In genomic region chr5:96965029-96965403, GRCm38 (mm10) we compare ENCODE assay signal across 9 mouse cellular contexts. TPM values are rescaled to one million over a fixed set of nuclear protein-coding genes. Genes with fewer than 3 reads are reported as not detected.
A peak's percentile ranks its signal among the peaks of the same experiment; 100 is the strongest.
DNase-seq lines count a peak whose midpoint lies in the region; ATAC-seq lines count a peak whose summit lies in the region.
"Had no signal": no experiment of that assay in that cellular context is flagged by ENCODE, and none has a peak within 500 bp of the region (broad histone marks: within the 10 kb centered on the region; RNA-seq: fewer than 3 reads in every experiment).

No protein-coding gene starts in this region.

- H3K27ac ChIP-seq in hindbrain, embryonic 10.5 days: peak overlapping the region; percentile 79
- H3K27ac ChIP-seq in hindbrain, embryonic 11.5 days (ENCODE audit: low read depth, low read length): no peak overlapping the region
- H3K27ac ChIP-seq in embryonic facial prominence, embryonic 12.5 days: peak overlapping the region; percentile 50; the same call in 1 of the 2 replicates
- no peak overlapping the region for H3K27ac ChIP-seq in hindbrain, embryonic 15.5 days (replicated peaks)
- no peak overlapping the region for H3K27ac ChIP-seq in liver, embryonic 16.5 days (ENCODE audit: low read length)
- H3K27ac ChIP-seq: macrophage had no signal

- H3K27me3 ChIP-seq in hindbrain, embryonic 10.5 days (ENCODE audit: insufficient read depth, poor library complexity, severe bottlenecking): no peaks in the 10 kb centered on the region
- no peaks in the 10 kb centered on the region for H3K27me3 ChIP-seq in hindbrain, embryonic 11.5 days (ENCODE audit: control insufficient read depth, insufficient read depth, low read length)
- H3K27me3 ChIP-seq in embryonic facial prominence, embryonic 12.5 days: no peaks in the 10 kb centered on the region
- H3K27me3 ChIP-seq in hindbrain, embryonic 15.5 days: no peaks in the 10 kb centered on the region
- H3K27me3 ChIP-seq in liver, embryonic 16.5 days (ENCODE audit: control insufficient read depth, insufficient read depth, low read depth, low read length): no peaks in the 10 kb centered on the region

- H3K4me3 ChIP-seq in hindbrain, embryonic 10.5 days: 0 out of 2 replicates have a peak overlapping the region, but pooled peaks have one; percentile 24
- no peak overlapping the region for H3K4me3 ChIP-seq in hindbrain, embryonic 11.5 days (ENCODE audit: low read depth, low read length)
- no peak overlapping the region for H3K4me3 ChIP-seq in embryonic facial prominence, embryonic 12.5 days
- no peak overlapping the region for H3K4me3 ChIP-seq in hindbrain, embryonic 15.5 days
- H3K4me3 ChIP-seq in liver, embryonic 16.5 days (ENCODE audit: low read depth, low read length): no peak overlapping the region

- no peak for DNase-seq in hindbrain, embryonic 10.5 days (ENCODE audit: low spot score)
- DNase-seq in hindbrain, embryonic 11.5 days (ENCODE audit: low spot score): no peak
- DNase-seq in right cerebral cortex, adult 18-20 months: no peak
- DNase-seq in adipocyte (ENCODE audit: low spot score): no peak

- H3K4me2 ChIP-seq in hindbrain, embryonic 11.5 days (replicated peaks; ENCODE audit: low read depth, low read length): no peak overlapping the region
- H3K4me2 ChIP-seq in embryonic facial prominence, embryonic 12.5 days (replicated peaks): peak overlapping the region; percentile 37; the same call in 1 of the 2 replicates
- peak overlapping the region; percentile 48 for H3K4me2 ChIP-seq in hindbrain, embryonic 15.5 days
- peak overlapping the region; percentile 63 for H3K4me2 ChIP-seq in liver, embryonic 16.5 days (ENCODE audit: low read depth, low read length)

- H3K9me3 ChIP-seq in hindbrain, embryonic 10.5 days: no peaks in the 10 kb centered on the region
- H3K9me3 ChIP-seq in hindbrain, embryonic 11.5 days (ENCODE audit: control insufficient read depth, low read length): no peaks in the 10 kb centered on the region
- no peaks in the 10 kb centered on the region for H3K9me3 ChIP-seq in embryonic facial prominence, embryonic 12.5 days
- no peaks in the 10 kb centered on the region for H3K9me3 ChIP-seq in hindbrain, embryonic 15.5 days
- H3K9me3 ChIP-seq in liver, embryonic 16.5 days (replicated peaks; ENCODE audit: control insufficient read depth, low read length): no peaks in the 10 kb centered on the region

- 56% methylated on average over 2 of the region's 2 CpGs for WGBS in hindbrain, embryonic 10.5 days
- 56% methylated on average over 2 of the region's 2 CpGs for WGBS in hindbrain, embryonic 11.5 days
- WGBS in embryonic facial prominence, embryonic 12.5 days: 51% methylated on average over 2 of the region's 2 CpGs
- 53% methylated on average over 2 of the region's 2 CpGs for WGBS in hindbrain, embryonic 15.5 days
- 76% methylated on average over 2 of the region's 2 CpGs for WGBS in liver, embryonic 16.5 days (ENCODE audit: insufficient replicate concordance)

- H3K9ac ChIP-seq in hindbrain, embryonic 11.5 days (ENCODE audit: low read depth, low read length): no peak overlapping the region
- H3K9ac ChIP-seq in embryonic facial prominence, embryonic 12.5 days: no peak overlapping the region
- no peak overlapping the region for H3K9ac ChIP-seq in hindbrain, embryonic 15.5 days
- peak overlapping the region; percentile 48 for H3K9ac ChIP-seq in liver, embryonic 16.5 days (ENCODE audit: low read depth, low read length)

- H3K36me3 ChIP-seq in hindbrain, embryonic 10.5 days: no peaks in the 10 kb centered on the region
- H3K36me3 ChIP-seq in hindbrain, embryonic 11.5 days (ENCODE audit: control insufficient read depth, insufficient read depth, low read length): no peaks in the 10 kb centered on the region
- no peaks in the 10 kb centered on the region for H3K36me3 ChIP-seq in embryonic facial prominence, embryonic 12.5 days
- H3K36me3 ChIP-seq in hindbrain, embryonic 15.5 days: no peaks in the 10 kb centered on the region
- no peaks in the 10 kb centered on the region for H3K36me3 ChIP-seq in liver, embryonic 16.5 days (ENCODE audit: control insufficient read depth, insufficient read depth)

- peaks cover 40% of the 10 kb centered on the region for H3K4me1 ChIP-seq in hindbrain, embryonic 10.5 days (replicated peaks)
- 0 out of 2 replicates have a peak, but pooled peaks cover 2% of the 10 kb centered on the region for H3K4me1 ChIP-seq in hindbrain, embryonic 11.5 days (replicated peaks; ENCODE audit: control insufficient read depth, insufficient read depth, low read length)
- peaks cover 16% of the 10 kb centered on the region; the same call in 1 of the 2 replicates for H3K4me1 ChIP-seq in embryonic facial prominence, embryonic 12.5 days
- H3K4me1 ChIP-seq in hindbrain, embryonic 15.5 days (replicated peaks): peaks cover 9% of the 10 kb centered on the region
- H3K4me1 ChIP-seq in liver, embryonic 16.5 days (ENCODE audit: control insufficient read depth, low read depth, low read length): peaks cover 20% of the 10 kb centered on the region

- ATAC-seq in hindbrain, embryonic 11.5 days (ENCODE audit: low FRiP score): no peak
- ATAC-seq in embryonic facial prominence, embryonic 12.5 days (ENCODE audit: insufficient number of reproducible peaks, insufficient read depth, low FRiP score, low TSS enrichment): no peak
- ATAC-seq in hindbrain, embryonic 15.5 days (ENCODE audit: low FRiP score, low read depth): 0 out of 2 replicates have a peak, but pooled peaks have one; percentile 19
- no peak for ATAC-seq in liver, embryonic 16.5 days (ENCODE audit: low read depth)
- no peak for ATAC-seq in monocyte, adult 5-6 weeks (replicated peaks; ENCODE audit: insufficient number of reproducible peaks, low FRiP score, low TSS enrichment, poor library complexity, severe bottlenecking)

RNA-seq across cellular contexts. Expression of gene Bmp2k, which starts 32.5 kb away (rescaled TPM):
- 10.1 and 10.2 TPM in 2 replicates for polyA plus RNA-seq in hindbrain, embryonic 10.5 days (2016; fragmentation: Nextera tagmentation; extraction: Ambion mirVana)
- polyA plus RNA-seq in hindbrain, embryonic 11.5 days (2014; fragmentation: Nextera tagmentation; extraction: Ambion mirVana): 11.1 and 13.7 TPM in 2 replicates
- polyA plus RNA-seq in embryonic facial prominence, embryonic 12.5 days (2016; fragmentation: Nextera tagmentation; extraction: Ambion mirVana): 9.9 and 11.4 TPM in 2 replicates
- polyA plus RNA-seq in hindbrain, embryonic 15.5 days (2015; fragmentation: Nextera tagmentation; extraction: Ambion mirVana): 9.9 and 10.0 TPM in 2 replicates
- 25.9 and 26.5 TPM in 2 replicates for polyA plus RNA-seq in liver, embryonic 16.5 days (2015; fragmentation: Nextera tagmentation; extraction: Ambion mirVana)
- 26.8 to 28.9 TPM (median 27.5 TPM) in 3 replicates for total RNA-seq in monocyte, adult 5-6 weeks (2017)

Comparison
In these comparisons a context has a peak if more than half of its experiments do, and no peak if none do; other contexts are left out.
1. H3K27ac ChIP-seq: peak in hindbrain, embryonic 10.5 days (single experiment) and embryonic facial prominence, embryonic 12.5 days (single experiment); none in hindbrain, embryonic 11.5 days (single experiment), hindbrain, embryonic 15.5 days (single experiment) and liver, embryonic 16.5 days (single experiment).